Mouse (Mus musculus) heart, embryonic 16.5 days (tissue): Measurements from ENCODE around the gene Gmds. TPM values are rescaled to one million over a fixed set of nuclear protein-coding genes. Genes with fewer than 3 reads are reported as not detected.

Experiments
- ATAC-seq: fragments of 200-750 bp; cut with Nextera tagmentation; replicated peaks from 2 replicates; pipeline ENCODE4 v1.8.0; 2017; ENCODE audit warnings: moderate number of reproducible peaks; ENCODE audit not compliant: insufficient read depth, low FRiP score; ENCODE audit errors: extremely low read depth
- H3K27ac ChIP-seq: fragments of 300-500 bp; sonication (generic); 2 replicates; pipeline ENCODE4 v1.5.1; 2014; ENCODE audit warnings: mild to moderate bottlenecking, low read length, control low read depth, moderate library complexity
- H3K27me3 ChIP-seq: fragments of 300-500 bp; sonication (generic); 2 replicates; pipeline ENCODE4 v1.6.1; 2014; ENCODE audit warnings: low read length, mixed read lengths; ENCODE audit not compliant: control insufficient read depth, insufficient read depth
- H3K36me3 ChIP-seq: fragments of 300-500 bp; sonication (generic); 2 replicates; pipeline ENCODE4 v1.6.1; 2014; ENCODE audit not compliant: control insufficient read depth, insufficient read depth
- H3K4me1 ChIP-seq: fragments of 300-500 bp; sonication (generic); 2 replicates; pipeline ENCODE4 v1.6.1; 2014; ENCODE audit warnings: low read length, mixed read lengths; ENCODE audit not compliant: control insufficient read depth, insufficient read depth
- H3K4me2 ChIP-seq: fragments of 300-500 bp; sonication (generic); 2 replicates; pipeline ENCODE4 v1.6.1; 2014; ENCODE audit warnings: low read depth, mild to moderate bottlenecking, control low read depth, low read length
- H3K4me3 ChIP-seq: fragments of 300-500 bp; sonication (generic); 2 replicates; pipeline ENCODE4 v1.5.1; 2014; ENCODE audit warnings: mild to moderate bottlenecking, control low read depth, low read length
- H3K9ac ChIP-seq: fragments of 300-500 bp; sonication (generic); 2 replicates; pipeline ENCODE4 v1.6.1; 2014; ENCODE audit warnings: low read length, control low read depth
- H3K9me3 ChIP-seq: fragments of 300-500 bp; sonication (generic); replicated peaks from 2 replicates; pipeline ENCODE4 v1.6.1; 2016; ENCODE audit warnings: low read length; ENCODE audit not compliant: control insufficient read depth
- WGBS: fragments of 180-500 bp; shearing (Covaris S2); extraction: QIAGEN DNeasy Blood & Tissue Kit; methylation state at CpG from one replicate; pipeline ENCODE4 v1.1.7; 2014; 5-methylcytosine and 5-hydroxymethylcytosine counted together
- polyA plus RNA-seq: library from polyadenylated mRNA; unstranded; fragments of >200 nt; fragmentation: Nextera tagmentation; extraction: Ambion mirVana; gene quantifications from 2 replicates; pipeline ENCODE4 v1.2.1, GENCODE M21; 2015

Gene Gmds
- polyA plus RNA-seq, 1 experiment from 2014 or later: 21.8 TPM

DNA sequence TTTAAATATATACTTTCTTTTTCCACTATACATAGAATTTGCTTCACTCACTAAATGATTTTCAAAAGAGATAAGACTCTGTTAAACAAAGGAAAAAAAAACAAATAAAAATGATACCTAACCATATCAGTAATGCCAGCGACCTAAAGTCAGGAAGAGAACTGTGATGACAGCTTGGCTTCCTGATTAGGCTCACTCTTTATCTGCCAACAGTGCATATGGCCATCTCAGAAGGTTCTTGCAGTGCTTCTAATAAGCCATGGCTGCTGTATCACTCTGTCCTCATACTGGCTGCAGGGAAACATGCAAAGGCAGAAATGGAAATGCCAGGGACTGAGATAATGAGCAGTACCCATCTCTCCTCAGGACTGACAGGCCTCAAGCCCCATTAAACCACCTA is 192.6 kb downstream of the Gmds start:
- ATAC-seq: no peak
- H3K36me3 ChIP-seq: no peaks in the 10 kb centered on the region
- no peak overlapping the region for H3K9ac ChIP-seq
- 17% methylated on average over 1 of the region's 1 CpGs for WGBS
- H3K27me3 ChIP-seq: no peaks in the 10 kb centered on the region
- no peak overlapping the region for H3K27ac ChIP-seq
- H3K9me3 ChIP-seq: no peaks in the 10 kb centered on the region
- H3K4me2 ChIP-seq: no peak overlapping the region
- H3K4me1 ChIP-seq: peaks cover 7% of the 10 kb centered on the region; the same call in 1 of the 2 replicates
- H3K4me3 ChIP-seq: no peak overlapping the region

GRCm38 (mm10) chr13:32145179-32145578 is 193.4 kb downstream of the Gmds start:
- no peaks in the 10 kb centered on the region for H3K9me3 ChIP-seq
- no peak overlapping the region for H3K4me2 ChIP-seq
- H3K27ac ChIP-seq: no peak overlapping the region
- H3K9ac ChIP-seq: no peak overlapping the region
- no peak overlapping the region for H3K4me3 ChIP-seq
- no peaks in the 10 kb centered on the region for H3K36me3 ChIP-seq
- 56% methylated on average over 2 of the region's 2 CpGs for WGBS
- H3K27me3 ChIP-seq: no peaks in the 10 kb centered on the region
- no peak for ATAC-seq
- H3K4me1 ChIP-seq: peaks cover 7% of the 10 kb centered on the region; the same call in 1 of the 2 replicates

DNA sequence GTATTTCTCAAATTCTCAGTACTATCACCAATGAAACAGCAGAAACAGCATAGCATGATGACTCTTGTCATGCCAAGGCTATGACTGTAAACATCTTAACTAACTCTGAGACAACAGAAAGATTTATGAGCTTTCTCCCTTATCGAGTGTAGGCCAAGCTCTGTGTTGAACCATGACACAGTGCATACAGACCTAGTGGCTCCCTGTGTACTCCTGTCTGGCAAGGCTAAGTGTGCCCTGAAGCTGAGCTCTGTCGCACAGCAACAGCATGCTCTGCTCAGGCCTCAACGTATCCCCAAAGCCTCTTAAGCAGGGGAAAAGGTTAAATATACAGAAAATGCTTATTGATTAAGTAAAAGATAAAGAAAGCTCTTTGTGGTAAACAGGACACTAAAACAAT is 194.9 kb downstream of the Gmds start:
- Histone ChIP-seq H3K9ac (no peak overlapping the region), H3K4me1 (peaks cover 7% of the 10 kb centered on the region; the same call in 1 of the 2 replicates), H3K27ac (no peak overlapping the region), H3K27me3 (no peaks in the 10 kb centered on the region), H3K36me3 (no peaks in the 10 kb centered on the region), H3K4me3 (no peak overlapping the region), H3K9me3 (no peaks in the 10 kb centered on the region), H3K4me2 (no peak overlapping the region)
- 78% methylated on average over 3 of the region's 3 CpGs for WGBS
- ATAC-seq: no peak

- H3K36me3 ChIP-seq: no peaks in the 10 kb centered on the region
- no peak overlapping the region for H3K27ac ChIP-seq
- no peak overlapping the region for H3K4me3 ChIP-seq
- no peak overlapping the region for H3K9ac ChIP-seq
- no peak for ATAC-seq
- no peaks in the 10 kb centered on the region for H3K4me1 ChIP-seq
- no peaks in the 10 kb centered on the region for H3K9me3 ChIP-seq
- no peak overlapping the region for H3K4me2 ChIP-seq
- H3K27me3 ChIP-seq: no peaks in the 10 kb centered on the region
- 76% methylated on average over 4 of the region's 4 CpGs for WGBS
Observed at GRCm38 (mm10) chr13:32134663-32135273, 203.8 kb downstream of the Gmds start.

DNA sequence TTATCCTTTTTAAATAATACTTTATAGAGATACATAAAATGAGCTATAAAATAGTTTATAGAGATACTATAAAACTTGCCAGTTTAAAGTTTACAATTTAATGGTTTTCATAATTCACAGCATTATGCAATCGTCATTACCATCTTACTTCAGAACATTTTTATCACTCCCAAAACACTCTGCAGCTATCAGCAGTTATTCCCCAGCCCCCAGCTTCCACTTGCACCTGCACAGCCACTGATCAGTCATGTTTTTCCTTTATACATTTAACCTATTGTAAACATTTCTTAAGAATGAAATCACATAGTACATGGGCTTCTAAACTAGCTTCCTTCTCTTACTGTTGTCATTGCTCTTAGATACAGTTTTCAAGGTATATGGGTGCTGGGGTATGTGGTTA is 208.6 kb downstream of the Gmds start:
- Histone ChIP-seq H3K36me3 (no peaks in the 10 kb centered on the region), H3K4me1 (no peaks in the 10 kb centered on the region), H3K27me3 (no peaks in the 10 kb centered on the region), H3K9ac (no peak overlapping the region), H3K4me2 (no peak overlapping the region), H3K9me3 (no peaks in the 10 kb centered on the region), H3K4me3 (no peak overlapping the region), H3K27ac (no peak overlapping the region)
- ATAC-seq: no peak
- WGBS: 62% methylated on average over 1 of the region's 1 CpGs

GRCm38 (mm10) chr13:32118386-32118785 is 220.2 kb downstream of the Gmds start:
- no peaks in the 10 kb centered on the region for H3K36me3 ChIP-seq
- WGBS: 49% methylated on average over 1 of the region's 1 CpGs
- H3K9me3 ChIP-seq: no peaks in the 10 kb centered on the region
- H3K4me3 ChIP-seq: no peak overlapping the region
- no peak overlapping the region for H3K27ac ChIP-seq
- no peak for ATAC-seq
- H3K4me1 ChIP-seq: no peaks in the 10 kb centered on the region
- H3K4me2 ChIP-seq: no peak overlapping the region
- no peaks in the 10 kb centered on the region for H3K27me3 ChIP-seq
- no peak overlapping the region for H3K9ac ChIP-seq

DNA sequence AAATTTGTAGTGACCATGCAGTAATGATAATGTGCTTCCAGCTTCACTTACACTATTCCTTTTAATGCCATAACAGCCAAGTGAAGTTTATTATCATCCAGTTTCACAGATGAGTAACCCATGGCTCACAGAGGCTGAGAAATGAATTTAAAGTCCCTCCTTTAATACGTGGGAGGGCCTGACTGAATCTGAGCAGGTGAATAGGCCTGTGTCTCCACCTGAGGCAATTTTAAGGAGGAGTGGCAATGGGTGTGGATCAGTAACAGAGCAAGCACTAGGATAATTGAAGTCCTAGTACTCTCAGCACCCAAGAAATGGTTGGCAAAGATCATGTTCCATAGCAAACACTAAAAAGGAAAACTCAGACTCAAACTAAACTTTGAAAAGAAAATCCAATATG is 223.1 kb downstream of the Gmds start:
- no peak for ATAC-seq
- H3K27ac ChIP-seq: no peak overlapping the region
- no peak overlapping the region for H3K4me2 ChIP-seq
- H3K4me1 ChIP-seq: no peaks in the 10 kb centered on the region
- H3K9me3 ChIP-seq: no peaks in the 10 kb centered on the region
- H3K9ac ChIP-seq: no peak overlapping the region
- no peak overlapping the region for H3K4me3 ChIP-seq
- no peaks in the 10 kb centered on the region for H3K36me3 ChIP-seq
- no peaks in the 10 kb centered on the region for H3K27me3 ChIP-seq
- 50% methylated on average over 1 of the region's 1 CpGs for WGBS

DNA sequence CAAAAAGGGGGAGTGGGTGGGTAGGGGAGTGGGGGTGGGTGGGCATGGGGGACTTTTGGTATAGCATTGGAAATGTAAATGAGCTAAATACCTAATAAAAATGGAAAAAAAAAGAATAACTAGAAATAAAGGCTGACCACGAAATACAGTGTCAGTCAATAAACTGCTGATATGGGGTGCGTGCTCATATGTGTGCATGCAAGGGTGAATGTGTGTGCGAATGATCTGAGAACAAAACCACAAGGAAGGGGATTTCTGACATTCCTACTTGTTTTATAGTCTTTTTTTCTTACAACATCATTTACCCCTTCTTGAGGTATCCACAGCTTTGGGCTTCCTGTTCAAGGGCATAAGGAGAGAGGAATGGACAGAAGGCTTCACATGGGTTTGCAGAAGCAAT is 224.7 kb downstream of the Gmds start:
- ATAC-seq: no peak

GRCm38 (mm10) chr13:32088303-32088977 is 250.1 kb downstream of the Gmds start:
- no peaks in the 10 kb centered on the region for H3K9me3 ChIP-seq
- no peaks in the 10 kb centered on the region for H3K27me3 ChIP-seq
- no peaks in the 10 kb centered on the region for H3K36me3 ChIP-seq
- H3K4me3 ChIP-seq: no peak overlapping the region
- no peaks in the 10 kb centered on the region for H3K4me1 ChIP-seq
- WGBS: 69% methylated on average over 7 of the region's 7 CpGs
- no peak overlapping the region for H3K9ac ChIP-seq
- H3K27ac ChIP-seq: no peak overlapping the region
- no peak overlapping the region for H3K4me2 ChIP-seq
- ATAC-seq: no peak

More for the DNA sequence above, 224.7 kb downstream of the Gmds start:
- Histone ChIP-seq H3K9ac (no peak overlapping the region), H3K4me1 (no peaks in the 10 kb centered on the region), H3K9me3 (no peaks in the 10 kb centered on the region), H3K27me3 (no peaks in the 10 kb centered on the region), H3K36me3 (no peaks in the 10 kb centered on the region), H3K4me3 (no peak overlapping the region), H3K27ac (no peak overlapping the region), H3K4me2 (no peak overlapping the region)
- WGBS: 97% methylated on average over 3 of the region's 3 CpGs
